Mouse (Mus musculus) megakaryocyte progenitor cell, adult 5-6 weeks (primary cell): ENCODE results near the gene Mab21l3. TPM values are rescaled to one million over a fixed set of nuclear protein-coding genes. Genes with fewer than 3 reads are reported as not detected.
A peak's percentile ranks its signal among the peaks of the same experiment; 100 is the strongest.

ENCODE experiments used
- ATAC-seq: replicated peaks from 2 replicates; pipeline ENCODE4 v1.8.0; 2016; ENCODE audit warnings: mild to moderate bottlenecking, moderate TSS enrichment, inconsistent platforms; ENCODE audit not compliant: poor library complexity
- total RNA-seq, 2 experiments: library from RNA; stranded (forward) in 1 of 2; stranded (reverse) in 1 of 2; fragments of 157-497, 149-512 nt in 1 of 2; fragments of 200-1000 nt in 1 of 2; gene quantifications; 2 replicates each; pipeline versions ENCODE4 v1.2.3 to v1.2.4; 2015 to 2017

Mab21l3 gene
- total RNA-seq, 2 experiments from 2014 or later: not detected

GRCm38 (mm10) chr3:101804331-101804730, 44.4 kb downstream of the Mab21l3 start:
- no peak for ATAC-seq

GRCm38 (mm10) chr3:101803764-101804163, 45.0 kb downstream of the Mab21l3 start:
- no peak for ATAC-seq

GRCm38 (mm10) chr3:101802746-101803145, 46.0 kb downstream of the Mab21l3 start:
- ATAC-seq: no peak

- ATAC-seq: no peak
These were observed 48.2 kb downstream of the Mab21l3 start for GRCm38 (mm10) chr3:101800596-101801018.

- peak; percentile 80 for ATAC-seq
These were observed 48.7 kb downstream of the Mab21l3 start for GRCm38 (mm10) chr3:101799852-101800595.

DNA sequence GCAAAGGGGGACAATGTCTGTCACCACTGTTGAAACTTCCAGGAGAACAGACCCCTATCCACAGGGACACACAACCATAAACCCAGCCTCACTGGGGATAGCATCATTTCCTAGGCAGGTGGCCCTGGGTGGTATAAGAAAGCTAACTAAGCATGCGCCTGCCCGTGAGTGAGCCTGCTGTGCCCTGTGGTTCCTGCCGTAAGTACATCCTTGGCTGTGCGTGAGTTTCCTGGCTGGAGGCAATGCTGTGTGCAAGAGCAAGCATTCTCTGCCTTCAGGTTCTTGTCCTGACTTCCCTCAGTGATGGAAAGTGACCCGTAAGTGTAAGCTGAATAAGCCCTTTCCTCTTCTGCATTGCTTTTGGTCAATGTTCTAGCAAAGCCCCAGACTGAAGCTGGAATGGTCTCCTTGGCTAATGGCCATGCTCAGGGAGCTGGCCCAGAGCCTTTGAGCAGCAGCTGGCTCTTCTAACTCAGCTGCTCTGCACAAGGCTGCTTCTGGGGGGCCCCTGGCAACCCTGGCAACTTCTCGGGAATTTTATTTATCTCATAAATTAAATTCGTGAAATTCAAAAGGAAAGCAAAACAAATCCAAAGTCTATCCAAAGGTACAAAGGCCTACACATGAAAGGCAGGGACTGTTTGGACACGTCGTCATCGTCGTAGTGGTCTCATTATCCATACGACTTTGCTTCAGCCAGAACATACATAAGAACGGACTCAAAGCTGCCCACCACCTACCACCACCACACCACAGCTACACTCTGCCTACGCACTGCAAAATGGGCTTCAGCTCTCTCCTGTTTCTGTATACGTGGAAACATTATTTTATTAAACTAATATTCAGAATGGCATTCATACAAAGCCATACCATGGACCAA, 50.7 kb downstream of the Mab21l3 start:
- ATAC-seq: no peak

DNA sequence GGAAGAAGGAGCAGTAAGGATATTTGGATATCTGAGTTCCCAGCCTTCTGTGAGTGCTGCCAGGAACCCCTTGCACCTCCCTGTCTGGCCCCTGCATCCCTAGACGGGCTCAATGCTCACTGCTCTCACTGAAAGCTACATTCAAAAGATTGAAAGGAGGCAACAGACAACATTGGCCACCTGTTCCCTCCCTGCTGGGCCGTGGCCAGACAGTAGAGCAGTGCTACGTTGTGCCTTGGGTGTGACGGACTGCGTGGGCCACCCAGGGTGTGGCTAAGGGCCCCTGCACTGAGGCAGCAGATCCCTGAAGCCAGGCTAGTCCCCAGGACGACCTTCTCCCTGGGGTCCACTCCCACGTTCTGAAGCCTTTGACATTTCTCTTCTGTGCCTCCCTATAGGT, 52.5 kb downstream of the Mab21l3 start:
- no peak for ATAC-seq

DNA sequence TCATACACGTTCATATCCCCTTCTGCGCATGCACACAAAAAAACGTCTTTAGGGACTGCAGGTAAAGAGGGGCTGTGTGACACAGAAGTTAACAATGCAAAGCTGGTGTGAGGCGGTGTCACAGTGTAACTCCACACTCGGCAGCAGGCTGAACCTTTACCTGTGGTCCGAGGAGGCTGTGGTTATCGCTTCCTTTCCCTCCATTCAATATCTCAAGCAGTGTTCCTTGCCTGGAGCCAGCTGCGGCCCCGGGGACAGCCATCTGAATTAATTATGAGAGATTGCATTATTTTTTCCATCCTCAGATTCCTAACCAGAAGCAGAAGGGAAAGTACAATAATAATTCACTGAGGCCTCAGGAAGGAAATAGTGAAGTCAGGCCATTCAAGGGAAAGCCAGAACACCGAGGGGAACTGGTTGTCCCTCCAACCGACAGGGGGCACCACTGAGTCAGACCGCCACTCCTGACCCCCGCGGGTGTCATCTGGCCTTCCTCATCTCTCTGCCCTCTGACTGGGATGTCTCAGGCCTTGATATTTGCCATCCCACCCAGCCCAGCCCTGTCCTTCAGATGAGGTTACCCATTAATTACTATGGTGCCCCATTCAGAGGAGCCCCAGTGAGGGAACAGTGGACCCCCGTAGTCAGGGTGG, 53.2 kb downstream of the Mab21l3 start:
- no peak for ATAC-seq

DNA sequence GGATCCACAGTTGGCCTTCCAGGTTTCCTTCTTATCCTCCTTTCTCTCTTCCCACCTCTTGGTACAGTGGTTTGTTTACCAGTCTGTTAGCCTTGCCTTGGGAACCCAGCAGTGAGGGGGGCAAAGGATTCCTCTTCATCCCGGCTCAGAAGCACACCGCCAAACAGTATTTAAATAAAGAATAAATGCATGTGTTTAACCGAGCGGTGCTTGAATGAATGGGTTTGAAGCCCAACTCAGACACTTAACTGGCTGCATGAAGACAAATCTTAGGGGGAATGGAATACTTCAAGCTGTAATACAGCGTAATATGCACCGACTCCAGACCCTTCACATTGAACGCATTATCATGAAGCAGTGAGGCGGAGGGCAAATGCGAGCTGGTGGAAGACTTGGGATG, 54.1 kb downstream of the Mab21l3 start:
- no peak for ATAC-seq

DNA sequence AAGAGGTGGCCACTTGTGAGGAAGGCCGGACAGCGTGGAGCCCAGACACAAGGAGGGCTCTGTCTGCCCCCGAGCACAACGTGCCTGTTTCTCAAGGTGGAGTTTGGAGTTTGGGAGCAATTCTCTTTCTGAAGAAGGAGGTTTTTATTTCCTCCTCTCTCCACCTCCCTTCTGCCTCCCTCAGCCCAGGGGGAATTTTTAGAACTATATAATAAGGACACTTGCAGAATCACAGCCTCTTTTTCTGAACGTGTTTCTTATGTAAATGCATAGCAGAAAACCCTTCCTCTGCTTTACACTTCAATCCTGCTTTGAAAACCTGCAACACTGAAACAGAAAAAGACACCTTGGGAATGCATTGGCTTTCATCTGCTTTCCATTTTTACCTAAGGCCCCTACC, 54.7 kb downstream of the Mab21l3 start:
- no peak for ATAC-seq

- no peak for ATAC-seq
These were observed 56.6 kb downstream of the Mab21l3 start for GRCm38 (mm10) chr3:101792191-101792590.

- no peak for ATAC-seq
These were observed 63.9 kb downstream of the Mab21l3 start for GRCm38 (mm10) chr3:101784768-101785424.

GRCm38 (mm10) chr3:101783793-101784192, 65.0 kb downstream of the Mab21l3 start:
- ATAC-seq: no peak

- ATAC-seq: no peak
These were observed 67.8 kb downstream of the Mab21l3 start for GRCm38 (mm10) chr3:101780874-101781483.

DNA sequence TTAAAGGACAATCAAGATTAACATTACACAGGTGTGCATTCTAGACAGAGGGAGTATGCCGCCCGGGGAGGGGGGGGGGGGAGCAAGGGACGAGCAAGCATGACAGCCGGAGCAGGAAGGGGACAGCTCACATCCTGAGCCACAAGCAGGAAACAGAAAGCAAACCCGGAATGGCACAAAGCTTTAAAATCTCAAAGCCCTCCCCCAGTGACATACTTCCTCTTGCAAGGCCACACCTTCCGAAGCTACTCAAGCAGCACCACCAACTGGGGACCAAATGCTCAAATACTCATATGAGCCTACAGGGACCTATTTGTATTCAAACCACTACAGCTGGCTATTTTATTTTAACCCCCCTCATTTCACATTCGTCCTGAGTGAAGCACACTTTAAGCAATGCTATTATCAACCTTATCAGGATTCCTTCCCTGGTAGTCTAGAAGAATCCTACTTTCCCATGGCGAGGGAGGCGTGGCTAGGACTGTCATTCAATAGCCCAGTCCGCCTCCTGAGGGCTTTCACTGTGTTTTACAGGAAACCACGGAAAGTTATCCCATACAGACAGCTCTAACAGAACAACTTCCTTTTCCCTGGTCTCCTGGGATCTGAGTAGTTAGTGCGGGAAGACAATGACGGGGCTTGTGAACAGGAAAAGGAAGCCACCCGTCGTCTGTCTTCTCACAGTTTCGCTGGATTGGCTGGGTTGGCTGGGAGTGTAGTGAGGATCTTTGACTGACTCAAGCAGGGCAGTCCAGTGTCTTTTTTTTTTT, 69.7 kb downstream of the Mab21l3 start:
- ATAC-seq: peak; percentile 73

DNA sequence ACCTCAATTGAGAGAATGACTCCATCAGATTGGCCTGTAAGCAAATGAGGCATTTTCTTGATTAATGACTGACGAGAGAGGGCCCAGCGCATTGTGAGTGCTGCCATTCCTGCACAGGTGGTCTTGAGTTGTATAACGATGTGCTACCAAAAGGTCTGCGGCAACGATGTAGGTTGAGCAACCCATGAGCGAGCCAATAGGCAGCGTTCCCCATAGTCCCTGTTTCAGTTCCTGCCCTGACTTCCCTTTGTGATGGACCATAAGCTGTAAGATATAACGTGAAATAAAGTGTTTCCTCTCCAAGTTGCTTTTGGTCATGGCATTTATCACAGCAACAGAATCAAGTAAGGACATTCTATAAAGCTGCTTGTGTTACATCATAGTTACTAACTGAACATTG, 73.0 kb downstream of the Mab21l3 start:
- peak; percentile 90 for ATAC-seq

DNA sequence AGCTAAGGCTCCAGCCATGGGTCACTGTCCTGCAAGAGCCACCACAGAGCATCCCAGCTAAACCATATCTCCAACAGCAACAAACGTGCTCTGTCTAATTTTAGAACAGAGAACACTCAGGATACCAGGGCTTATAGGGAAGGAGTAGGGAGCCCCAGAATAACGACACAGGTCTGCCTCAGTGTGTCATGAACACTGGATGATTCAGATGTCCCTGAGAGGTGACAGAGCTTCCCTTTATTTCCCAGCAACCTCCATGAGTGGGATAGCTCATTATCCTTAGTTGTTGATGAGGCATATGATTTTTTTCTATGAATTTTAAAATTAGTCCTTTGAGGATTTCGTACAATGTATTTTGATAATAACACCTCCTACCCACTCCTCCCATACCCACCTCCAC, 78.2 kb downstream of the Mab21l3 start:
- ATAC-seq: no peak

GRCm38 (mm10) chr3:101763566-101763965, 85.2 kb downstream of the Mab21l3 start:
- no peak for ATAC-seq
